Mouse (Mus musculus) lung, embryonic 15.5 days (tissue): Measurements from ENCODE around the gene Zbtb7b. TPM values are rescaled to one million over a fixed set of nuclear protein-coding genes. Genes with fewer than 3 reads are reported as not detected.

ENCODE experiments used
- ATAC-seq: fragments of 200-750 bp; cut with Nextera tagmentation; 2 replicates; pipeline ENCODE4 v1.8.0; 2017; ENCODE audit warnings: moderate number of reproducible peaks, borderline replicate concordance; ENCODE audit not compliant: low FRiP score, low TSS enrichment; ENCODE audit errors: extremely low read depth
- H3K27ac ChIP-seq: fragments of 300-500 bp; sonication (generic); 2 replicates; pipeline ENCODE4 v1.5.1; 2015; ENCODE audit warnings: moderate library complexity, mild to moderate bottlenecking, inconsistent platforms
- H3K27me3 ChIP-seq: fragments of 300-500 bp; sonication (generic); 2 replicates; pipeline ENCODE4 v1.6.1; 2015; ENCODE audit warnings: inconsistent platforms
- H3K36me3 ChIP-seq: fragments of 300-500 bp; sonication (generic); 2 replicates; pipeline ENCODE4 v1.6.1; 2015; ENCODE audit warnings: inconsistent platforms
- H3K4me1 ChIP-seq: fragments of 300-500 bp; sonication (generic); 2 replicates; pipeline ENCODE4 v1.6.1; 2015; ENCODE audit warnings: inconsistent platforms
- H3K4me2 ChIP-seq: fragments of 300-500 bp; sonication (generic); 2 replicates; pipeline ENCODE4 v1.6.1; 2015; ENCODE audit warnings: inconsistent platforms, mild to moderate bottlenecking, moderate library complexity
- H3K4me3 ChIP-seq: fragments of 300-500 bp; sonication (generic); 2 replicates; pipeline ENCODE4 v1.5.1; 2015; ENCODE audit warnings: mild to moderate bottlenecking, inconsistent platforms
- H3K9ac ChIP-seq: fragments of 300-500 bp; sonication (generic); 2 replicates; pipeline ENCODE4 v1.6.1; 2015; ENCODE audit warnings: inconsistent platforms
- H3K9me3 ChIP-seq: fragments of 300-500 bp; sonication (generic); 2 replicates; pipeline ENCODE4 v1.6.1; 2016; ENCODE audit warnings: inconsistent platforms
- WGBS: fragments of 180-500 bp; shearing (Covaris S2); methylation state at CpG from one replicate; pipeline ENCODE4 v1.1.7; 2015; 5-methylcytosine and 5-hydroxymethylcytosine counted together
- polyA plus RNA-seq: library from polyadenylated mRNA; unstranded; fragments of >200 nt; fragmentation: Nextera tagmentation; extraction: Ambion mirVana; gene quantifications from 2 replicates; pipeline ENCODE4 v1.2.1, GENCODE M21; 2015

Zbtb7b gene
- polyA plus RNA-seq, 1 experiment from 2014 or later = 3.7 TPM

- Histone ChIP-seq H3K27ac (peak within 1 kb of the TSS; percentile 88), H3K4me3 (peak within 1 kb of the TSS; percentile 87), H3K4me2 (peak within 1 kb of the TSS; percentile 76), H3K9ac (peak within 1 kb of the TSS; percentile 91), H3K36me3 (peaks cover 22% of the 10 kb centered on the region), H3K27me3 (no peaks in the 10 kb centered on the region), H3K9me3 (no peaks in the 10 kb centered on the region), H3K4me1 (peaks cover 50% of the 10 kb centered on the region)
- ATAC-seq = peak; percentile 86
- under 1% methylated on average over 44 of the region's 44 CpGs for WGBS
Measured at GRCm38 (mm10) chr3:89337721-89338578, 56.6 kb downstream of the Zbtb7b start, which contains the start of gene Efna4. Gene Efna4 (minus strand): TSS chr3:89338028.

- Histone ChIP-seq H3K9me3 (no peaks in the 10 kb centered on the region), H3K4me1 (peaks cover 58% of the 10 kb centered on the region), H3K27ac (peak overlapping the region; percentile 88), H3K9ac (peak overlapping the region; percentile 91), H3K27me3 (no peaks in the 10 kb centered on the region), H3K4me2 (peak overlapping the region; percentile 76), H3K36me3 (peaks cover 24% of the 10 kb centered on the region), H3K4me3 (peak overlapping the region; percentile 87)
- under 1% methylated on average over 19 of the region's 21 CpGs for WGBS
- no peak; the same call in 1 of the 2 replicates for ATAC-seq
Measured at GRCm38 (mm10) chr3:89337062-89337720, 57.4 kb downstream of the Zbtb7b start.

- Histone ChIP-seq H3K27me3 (no peaks in the 10 kb centered on the region), H3K36me3 (peaks cover 24% of the 10 kb centered on the region), H3K4me3 (peak overlapping the region; percentile 87), H3K9ac (peak overlapping the region; percentile 91), H3K27ac (peak overlapping the region; percentile 88; the same call in 1 of the 2 replicates), H3K4me1 (peaks cover 62% of the 10 kb centered on the region), H3K9me3 (no peaks in the 10 kb centered on the region), H3K4me2 (peak overlapping the region; percentile 76)
- 10% methylated on average over 6 of the region's 6 CpGs for WGBS
- no peak for ATAC-seq
Measured at GRCm38 (mm10) chr3:89336529-89336928, 58.0 kb downstream of the Zbtb7b start.

- Histone ChIP-seq H3K9ac (no peak overlapping the region), H3K4me3 (no peak overlapping the region), H3K27ac (no peak overlapping the region), H3K27me3 (peaks cover 8% of the 10 kb centered on the region; the same call in 1 of the 2 replicates), H3K9me3 (no peaks in the 10 kb centered on the region), H3K36me3 (peaks cover 24% of the 10 kb centered on the region), H3K4me2 (no peak overlapping the region), H3K4me1 (peaks cover 40% of the 10 kb centered on the region)
- WGBS = 54% methylated on average over 11 of the region's 11 CpGs
- no peak for ATAC-seq
Measured at GRCm38 (mm10) chr3:89333053-89333452, 61.5 kb downstream of the Zbtb7b start.

GRCm38 (mm10) chr3:89332476-89332875, 62.1 kb downstream of the Zbtb7b start:
- 37% methylated on average over 12 of the region's 12 CpGs for WGBS
- no peaks in the 10 kb centered on the region for H3K9me3 ChIP-seq
- H3K9ac ChIP-seq = no peak overlapping the region
- H3K4me3 ChIP-seq = no peak overlapping the region
- H3K27me3 ChIP-seq = peaks cover 9% of the 10 kb centered on the region; the same call in 1 of the 2 replicates
- no peak overlapping the region for H3K4me2 ChIP-seq
- ATAC-seq = no peak
- no peak overlapping the region for H3K27ac ChIP-seq
- peaks cover 39% of the 10 kb centered on the region for H3K4me1 ChIP-seq
- H3K36me3 ChIP-seq = peaks cover 24% of the 10 kb centered on the region

GRCm38 (mm10) chr3:89332013-89332412, 62.6 kb downstream of the Zbtb7b start:
- Histone ChIP-seq H3K9ac (no peak overlapping the region), H3K27me3 (peaks cover 9% of the 10 kb centered on the region; the same call in 1 of the 2 replicates), H3K36me3 (peaks cover 24% of the 10 kb centered on the region), H3K4me3 (no peak overlapping the region), H3K27ac (no peak overlapping the region), H3K9me3 (no peaks in the 10 kb centered on the region), H3K4me1 (peaks cover 37% of the 10 kb centered on the region), H3K4me2 (no peak overlapping the region)
- 40% methylated on average over 10 of the region's 10 CpGs for WGBS
- no peak for ATAC-seq

GRCm38 (mm10) chr3:89331561-89331960, 63.0 kb downstream of the Zbtb7b start:
- Histone ChIP-seq H3K9ac (no peak overlapping the region), H3K4me3 (no peak overlapping the region), H3K4me1 (peaks cover 32% of the 10 kb centered on the region), H3K27ac (no peak overlapping the region), H3K9me3 (no peaks in the 10 kb centered on the region), H3K4me2 (no peak overlapping the region), H3K27me3 (peaks cover 9% of the 10 kb centered on the region; the same call in 1 of the 2 replicates), H3K36me3 (peaks cover 24% of the 10 kb centered on the region)
- ATAC-seq = no peak
- 62% methylated on average over 13 of the region's 13 CpGs for WGBS

GRCm38 (mm10) chr3:89330948-89331347, 63.6 kb downstream of the Zbtb7b start:
- H3K9me3 ChIP-seq = no peaks in the 10 kb centered on the region
- peaks cover 9% of the 10 kb centered on the region; the same call in 1 of the 2 replicates for H3K27me3 ChIP-seq
- WGBS = 24% methylated on average over 10 of the region's 10 CpGs
- peaks cover 24% of the 10 kb centered on the region for H3K36me3 ChIP-seq
- no peak for ATAC-seq
- no peak overlapping the region for H3K4me2 ChIP-seq
- peaks cover 26% of the 10 kb centered on the region for H3K4me1 ChIP-seq
- H3K4me3 ChIP-seq = no peak overlapping the region
- no peak overlapping the region for H3K9ac ChIP-seq
- no peak overlapping the region for H3K27ac ChIP-seq

- no peak overlapping the region for H3K9ac ChIP-seq
- peaks cover 9% of the 10 kb centered on the region; the same call in 1 of the 2 replicates for H3K27me3 ChIP-seq
- H3K9me3 ChIP-seq = no peaks in the 10 kb centered on the region
- H3K4me2 ChIP-seq = no peak overlapping the region
- peaks cover 24% of the 10 kb centered on the region for H3K36me3 ChIP-seq
- no peak for ATAC-seq
- peaks cover 25% of the 10 kb centered on the region for H3K4me1 ChIP-seq
- H3K27ac ChIP-seq = no peak overlapping the region
- 52% methylated on average over 3 of the region's 3 CpGs for WGBS
- H3K4me3 ChIP-seq = no peak overlapping the region
Measured at GRCm38 (mm10) chr3:89330346-89330745, 64.2 kb downstream of the Zbtb7b start.

GRCm38 (mm10) chr3:89328623-89329022, 66.0 kb downstream of the Zbtb7b start:
- no peak overlapping the region for H3K4me2 ChIP-seq
- H3K27me3 ChIP-seq = peaks cover 9% of the 10 kb centered on the region; the same call in 1 of the 2 replicates
- H3K36me3 ChIP-seq = peaks cover 7% of the 10 kb centered on the region
- H3K4me1 ChIP-seq = peaks cover 28% of the 10 kb centered on the region
- no peak for ATAC-seq
- H3K4me3 ChIP-seq = no peak overlapping the region
- 24% methylated on average over 4 of the region's 4 CpGs for WGBS
- H3K9ac ChIP-seq = no peak overlapping the region
- no peaks in the 10 kb centered on the region for H3K9me3 ChIP-seq
- H3K27ac ChIP-seq = no peak overlapping the region
